Mouse (Mus musculus): ENCODE data around the gene Zdhhc11. TPM values are rescaled to one million over a fixed set of nuclear protein-coding genes. Genes with fewer than 3 reads are reported as not detected.
A peak's percentile ranks its signal among the peaks of the same experiment; 100 is the strongest.
"Not testable (repeated sequence)": the region's sequence is repeated elsewhere in the genome, so short reads cannot be mapped to it uniquely, and the experiment has no call there.

The Zdhhc11 gene
- polyA plus RNA-seq, 1 experiment from 2014 or later, result not detected

GRCm38 (mm10) chr13:74015908-74016307 lies 52.3 kb downstream of the Zdhhc11 start:
- no peak overlapping the region for H3K4me3 ChIP-seq (ENCODE audit: low read length)
- no peaks in the 10 kb centered on the region for H3K4me1 ChIP-seq (replicated peaks; ENCODE audit: control insufficient read depth, insufficient read depth, low read length)
- H3K27ac ChIP-seq (ENCODE audit: low read length), result no peak overlapping the region
- ATAC-seq (ENCODE audit: low read depth), result no peak
- no peak overlapping the region for H3K9ac ChIP-seq (ENCODE audit: low read length)
- H3K9me3 ChIP-seq (ENCODE audit: control insufficient read depth, low read length), result no peaks in the 10 kb centered on the region
- H3K36me3 ChIP-seq (ENCODE audit: control insufficient read depth, insufficient read depth, low read length), result no peaks in the 10 kb centered on the region
- peaks cover 4% of the 10 kb centered on the region for H3K27me3 ChIP-seq (ENCODE audit: control insufficient read depth, insufficient read depth, low read depth, low read length)
- 79% methylated on average over 4 of the region's 4 CpGs for WGBS
- H3K4me2 ChIP-seq (ENCODE audit: low read depth, low read length), result no peak overlapping the region

- WGBS, result 79% methylated on average over 4 of the region's 4 CpGs
- Histone ChIP-seq H3K27ac (ENCODE audit: low read length) (no peak overlapping the region), H3K9me3 (ENCODE audit: control insufficient read depth, low read length) (no peaks in the 10 kb centered on the region), H3K36me3 (ENCODE audit: control insufficient read depth, insufficient read depth, low read length) (no peaks in the 10 kb centered on the region), H3K4me3 (ENCODE audit: low read length) (no peak overlapping the region), H3K4me2 (ENCODE audit: low read depth, low read length) (no peak overlapping the region), H3K27me3 (ENCODE audit: control insufficient read depth, insufficient read depth, low read depth, low read length) (no peaks in the 10 kb centered on the region), H3K4me1 (replicated peaks; ENCODE audit: control insufficient read depth, insufficient read depth, low read length) (no peaks in the 10 kb centered on the region), H3K9ac (ENCODE audit: low read length) (no peak overlapping the region)
- no peak for ATAC-seq (ENCODE audit: low read depth)
Observed at GRCm38 (mm10) chr13:74017426-74017825, 53.8 kb downstream of the Zdhhc11 start.

GRCm38 (mm10) chr13:74019006-74019405 lies 55.4 kb downstream of the Zdhhc11 start:
- not testable (repeated sequence) for H3K27ac ChIP-seq (ENCODE audit: low read length); H3K4me3 ChIP-seq (ENCODE audit: low read length); H3K4me1 ChIP-seq (replicated peaks; ENCODE audit: control insufficient read depth, insufficient read depth, low read length); H3K9ac ChIP-seq (ENCODE audit: low read length); H3K4me2 ChIP-seq (ENCODE audit: low read depth, low read length); H3K36me3 ChIP-seq (ENCODE audit: control insufficient read depth, insufficient read depth, low read length); ATAC-seq (ENCODE audit: low read depth); H3K9me3 ChIP-seq (ENCODE audit: control insufficient read depth, low read length); H3K27me3 ChIP-seq (ENCODE audit: control insufficient read depth, insufficient read depth, low read depth, low read length)
- 65% methylated on average over 8 of the region's 8 CpGs for WGBS

- H3K4me3 ChIP-seq (ENCODE audit: low read length), result no peak overlapping the region
- ATAC-seq (ENCODE audit: low read depth), result peak; percentile 24; the same call in 1 of the 2 replicates
- 56% methylated on average over 4 of the region's 4 CpGs for whole genome bisulfite sequencing
- no peak overlapping the region for H3K27ac ChIP-seq (ENCODE audit: low read length)
- H3K36me3 ChIP-seq (ENCODE audit: control insufficient read depth, insufficient read depth, low read length), result no peaks in the 10 kb centered on the region
- H3K27me3 ChIP-seq (ENCODE audit: control insufficient read depth, insufficient read depth, low read depth, low read length), result no peaks in the 10 kb centered on the region
- no peak overlapping the region for H3K9ac ChIP-seq (ENCODE audit: low read length)
- no peaks in the 10 kb centered on the region for H3K9me3 ChIP-seq (ENCODE audit: control insufficient read depth, low read length)
- H3K4me1 ChIP-seq (replicated peaks; ENCODE audit: control insufficient read depth, insufficient read depth, low read length), result peaks cover 8% of the 10 kb centered on the region; the same call in 1 of the 2 replicates
- H3K4me2 ChIP-seq (ENCODE audit: low read depth, low read length), result no peak overlapping the region
Observed at GRCm38 (mm10) chr13:74025151-74026081, 61.8 kb downstream of the Zdhhc11 start.

GRCm38 (mm10) chr13:74026215-74026614 lies 62.6 kb downstream of the Zdhhc11 start:
- no peak overlapping the region for H3K4me3 ChIP-seq (ENCODE audit: low read length)
- no peak overlapping the region for H3K4me2 ChIP-seq (ENCODE audit: low read depth, low read length)
- H3K9me3 ChIP-seq (ENCODE audit: control insufficient read depth, low read length), result no peaks in the 10 kb centered on the region
- no peaks in the 10 kb centered on the region for H3K27me3 ChIP-seq (ENCODE audit: control insufficient read depth, insufficient read depth, low read depth, low read length)
- H3K9ac ChIP-seq (ENCODE audit: low read length), result no peak overlapping the region
- no peaks in the 10 kb centered on the region for H3K36me3 ChIP-seq (ENCODE audit: control insufficient read depth, insufficient read depth, low read length)
- H3K4me1 ChIP-seq (replicated peaks; ENCODE audit: control insufficient read depth, insufficient read depth, low read length), result peaks cover 8% of the 10 kb centered on the region; the same call in 1 of the 2 replicates
- 9% methylated on average over 2 of the region's 2 CpGs for WGBS
- ATAC-seq (ENCODE audit: low read depth), result peak; percentile 46; the same call in 1 of the 2 replicates
- no peak overlapping the region for H3K27ac ChIP-seq (ENCODE audit: low read length)

GRCm38 (mm10) chr13:74028116-74028515 lies 64.5 kb downstream of the Zdhhc11 start:
- WGBS, result 40% methylated on average over 2 of the region's 2 CpGs
- H3K27ac ChIP-seq (ENCODE audit: low read length), result no peak overlapping the region
- no peak overlapping the region for H3K4me3 ChIP-seq (ENCODE audit: low read length)
- H3K9ac ChIP-seq (ENCODE audit: low read length), result no peak overlapping the region
- H3K36me3 ChIP-seq (ENCODE audit: control insufficient read depth, insufficient read depth, low read length), result no peaks in the 10 kb centered on the region
- no peak overlapping the region for H3K4me2 ChIP-seq (ENCODE audit: low read depth, low read length)
- no peaks in the 10 kb centered on the region for H3K27me3 ChIP-seq (ENCODE audit: control insufficient read depth, insufficient read depth, low read depth, low read length)
- ATAC-seq (ENCODE audit: low read depth), result no peak
- H3K4me1 ChIP-seq (replicated peaks; ENCODE audit: control insufficient read depth, insufficient read depth, low read length), result peaks cover 8% of the 10 kb centered on the region; the same call in 1 of the 2 replicates
- no peaks in the 10 kb centered on the region for H3K9me3 ChIP-seq (ENCODE audit: control insufficient read depth, low read length)

GRCm38 (mm10) chr13:74029013-74029412 lies 65.4 kb downstream of the Zdhhc11 start:
- WGBS, result 58% methylated on average over 2 of the region's 2 CpGs
- no peak for ATAC-seq (ENCODE audit: low read depth)

GRCm38 (mm10) chr13:74030691-74031090 lies 67.0 kb downstream of the Zdhhc11 start:
- H3K4me2 ChIP-seq (ENCODE audit: low read depth, low read length), result no peak overlapping the region
- 79% methylated on average over 7 of the region's 7 CpGs for WGBS
- H3K9me3 ChIP-seq (ENCODE audit: control insufficient read depth, low read length), result no peaks in the 10 kb centered on the region
- peaks cover under 1% of the 10 kb centered on the region; the same call in 1 of the 2 replicates for H3K4me1 ChIP-seq (replicated peaks; ENCODE audit: control insufficient read depth, insufficient read depth, low read length)
- H3K27ac ChIP-seq (ENCODE audit: low read length), result no peak overlapping the region
- no peak overlapping the region for H3K4me3 ChIP-seq (ENCODE audit: low read length)
- H3K27me3 ChIP-seq (ENCODE audit: control insufficient read depth, insufficient read depth, low read depth, low read length), result no peaks in the 10 kb centered on the region
- no peaks in the 10 kb centered on the region for H3K36me3 ChIP-seq (ENCODE audit: control insufficient read depth, insufficient read depth, low read length)
- no peak overlapping the region for H3K9ac ChIP-seq (ENCODE audit: low read length)
- no peak for ATAC-seq (ENCODE audit: low read depth)

More at GRCm38 (mm10) chr13:74029013-74029412, 65.4 kb downstream of the Zdhhc11 start:
- no peaks in the 10 kb centered on the region for H3K36me3 ChIP-seq (ENCODE audit: control insufficient read depth, insufficient read depth, low read length)
- H3K27ac ChIP-seq (ENCODE audit: low read length), result no peak overlapping the region
- no peaks in the 10 kb centered on the region for H3K27me3 ChIP-seq (ENCODE audit: control insufficient read depth, insufficient read depth, low read depth, low read length)
- no peaks in the 10 kb centered on the region for H3K9me3 ChIP-seq (ENCODE audit: control insufficient read depth, low read length)
- H3K9ac ChIP-seq (ENCODE audit: low read length), result no peak overlapping the region
- H3K4me3 ChIP-seq (ENCODE audit: low read length), result no peak overlapping the region
- H3K4me2 ChIP-seq (ENCODE audit: low read depth, low read length), result no peak overlapping the region
- peaks cover 8% of the 10 kb centered on the region; the same call in 1 of the 2 replicates for H3K4me1 ChIP-seq (replicated peaks; ENCODE audit: control insufficient read depth, insufficient read depth, low read length)

- WGBS, result 74% methylated on average over 8 of the region's 8 CpGs
- Histone ChIP-seq H3K36me3 (ENCODE audit: control insufficient read depth, insufficient read depth, low read length) (no peaks in the 10 kb centered on the region), H3K27ac (ENCODE audit: low read length) (no peak overlapping the region), H3K9me3 (ENCODE audit: control insufficient read depth, low read length) (no peaks in the 10 kb centered on the region), H3K4me1 (replicated peaks; ENCODE audit: control insufficient read depth, insufficient read depth, low read length) (no peaks in the 10 kb centered on the region), H3K27me3 (ENCODE audit: control insufficient read depth, insufficient read depth, low read depth, low read length) (no peaks in the 10 kb centered on the region), H3K9ac (ENCODE audit: low read length) (no peak overlapping the region), H3K4me3 (ENCODE audit: low read length) (no peak overlapping the region), H3K4me2 (ENCODE audit: low read depth, low read length) (no peak overlapping the region)
- no peak for ATAC-seq (ENCODE audit: low read depth)
Observed at GRCm38 (mm10) chr13:74031133-74031532, 67.5 kb downstream of the Zdhhc11 start.

All from lung, embryonic 16.5 days (tissue).